Comparison of ENCODE assay signal across 8 mouse cellular contexts in the genomic region with DNA sequence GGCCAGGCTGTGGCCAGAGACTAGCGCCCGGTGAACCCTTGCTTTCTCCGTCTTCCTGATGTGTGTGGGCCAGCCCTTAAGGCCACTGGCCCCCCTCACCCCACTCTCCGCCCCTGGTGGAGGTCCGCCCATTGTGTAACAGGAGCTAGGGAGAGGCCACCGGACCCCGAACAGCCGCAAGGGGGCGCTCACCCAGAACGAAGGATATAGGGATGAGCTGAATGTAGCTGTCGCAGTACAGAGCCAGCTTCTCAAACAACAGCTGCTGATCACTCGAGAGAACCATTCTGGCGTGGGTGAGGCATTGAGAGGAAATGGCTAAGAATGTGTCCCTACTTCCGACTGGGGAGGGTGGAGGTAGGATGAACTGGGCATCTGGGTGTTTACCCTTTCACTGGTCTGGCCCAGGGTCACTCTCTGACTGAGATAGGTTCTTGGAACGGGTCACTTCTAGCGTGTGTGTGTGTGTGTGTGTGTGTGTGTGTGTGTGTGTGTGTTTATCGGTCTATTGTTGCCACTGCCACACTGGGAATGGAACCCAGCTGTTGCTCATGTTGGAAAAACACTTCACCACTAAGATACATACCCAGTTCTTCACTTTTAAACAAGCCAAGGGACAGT. TPM values are rescaled to one million over a fixed set of nuclear protein-coding genes. Genes with fewer than 3 reads are reported as not detected.
DNase-seq lines count a peak whose midpoint lies in the region; ATAC-seq and TF ChIP-seq lines count a peak whose summit lies in the region.

No protein-coding gene starts in this region.

- H3K4me1 ChIP-seq in ES-E14 (ENCODE audit: control insufficient read depth in 2 of 2, insufficient read depth in 2 of 2, low read length in 2 of 2, poor library complexity in 1 of 2), result peaks cover 2 to 3% of the 10 kb centered on the region in 2 experiments; a peak in 1 of 4 replicates
- no peaks in the 10 kb centered on the region for H3K4me1 ChIP-seq in lung, embryonic 14.5 days (ENCODE audit: insufficient read depth)

- in situ Hi-C loops in ES-E14 (cut with MboI; ENCODE audit: low sequenced_read_pairs in 2 of 2, unreplicated experiment in 2 of 2), result loop anchor here in 1 of 2 experiments (5.0 kb wide), 1 partner anchor 76 kb away; no protein-coding TSS in a partner anchor

- peak; percentile 92 for DNase-seq in ES-E14 (ENCODE audit: low read depth, low spot score)
- peak; percentile 83 for DNase-seq in cerebellum, adult 8-10 months
- DNase-seq in forelimb bud, embryonic 11.5 days (ENCODE audit: low read depth, low spot score), result peak; percentile 90
- peak; percentile 97 for DNase-seq in heart, postnatal 4 days
- DNase-seq in layer of hippocampus, adult 8-10 months (ENCODE audit: low spot score in 2 of 2), result peak; percentile 80 to 85
- DNase-seq in lung, embryonic 14.5 days, result peak; percentile 93
- peak; percentile 58 to 61 for DNase-seq in thymus, adult 18-20 months

- no peaks in the 10 kb centered on the region for H3K27me3 ChIP-seq in lung, embryonic 14.5 days (ENCODE audit: insufficient read depth, low read length)

- no peaks in the 10 kb centered on the region for H3K36me3 ChIP-seq in ES-E14 (ENCODE audit: control insufficient read depth, insufficient read depth, low read length, poor library complexity, severe bottlenecking)
- H3K36me3 ChIP-seq in lung, embryonic 14.5 days (ENCODE audit: insufficient read depth), result no peaks in the 10 kb centered on the region

- H3K4me3 ChIP-seq in ES-E14 (ENCODE audit: insufficient read depth in 1 of 2, low read depth in 1 of 2, low read length in 2 of 2, poor library complexity in 1 of 2, severe bottlenecking in 1 of 2), result peak overlapping the region; percentile 63 to 65
- H3K4me3 ChIP-seq in lung, embryonic 14.5 days (ENCODE audit: low read depth, low read length), result peak overlapping the region; percentile 7

- peak; percentile 90 for ATAC-seq in lung, embryonic 14.5 days (ENCODE audit: insufficient read depth)
- peak; percentile 50 for ATAC-seq in neutrophil, adult 5-6 weeks (ENCODE audit: extremely low read depth, insufficient number of reproducible peaks, low FRiP score, poor library complexity, severe bottlenecking)

- H3K9ac ChIP-seq in ES-E14 (ENCODE audit: insufficient read depth, low read depth, low read length, poor library complexity, severe bottlenecking), result peak overlapping the region; percentile 52
- H3K9ac ChIP-seq in lung, embryonic 14.5 days, result peak overlapping the region; percentile 30

- no peaks in the 10 kb centered on the region for H3K9me3 ChIP-seq in ES-E14 (ENCODE audit: control insufficient read depth, insufficient read depth, low read depth, low read length)
- no peaks in the 10 kb centered on the region for H3K9me3 ChIP-seq in lung, embryonic 14.5 days (ENCODE audit: low read depth, low read length)

- TF ChIP-seq CTCF in lung, embryonic 14.5 days (IDR thresholded peaks at IDR 0.05; ENCODE audit: low read depth), result peak; percentile 93

- H3K4me2 ChIP-seq in lung, embryonic 14.5 days, result peak overlapping the region; percentile 52

- WGBS in lung, embryonic 14.5 days, result 4% methylated on average over 17 of the region's 17 CpGs

- no peak overlapping the region for H3K27ac ChIP-seq in ES-E14 (ENCODE audit: insufficient read depth, low read depth, low read length, poor library complexity, severe bottlenecking)
- 0 out of 2 replicates have a peak overlapping the region, but pooled peaks have one; percentile 2 for H3K27ac ChIP-seq in lung, embryonic 14.5 days (ENCODE audit: low read depth)

TF ChIP-seq in ES-E14, 5 proteins besides CTCF, POLR2A, EP300 and RAD21:
- no peak for TF ChIP-seq ZNF384 (IDR thresholded peaks at IDR 0.05; ENCODE audit: low read depth, low read length)
- TF ChIP-seq CHD2 (IDR thresholded peaks at IDR 0.05; ENCODE audit: low read depth, low read length), result no peak
- 0 out of 2 replicates have a peak, but pooled peaks have one; percentile 11 for TF ChIP-seq ZC3H11A (IDR thresholded peaks at IDR 0.05; ENCODE audit: borderline replicate concordance, low read depth, low read length)
- no peak for TF ChIP-seq MAFK (IDR thresholded peaks at IDR 0.05; ENCODE audit: insufficient read depth, low read depth, low read length)

RNA-seq across cellular contexts. Expression of a gene that starts 8.3 kb away (rescaled TPM):
- total RNA-seq in ES-E14 (2012; rRNA removed), result 0.62 and 0.95 TPM in 2 replicates
- total RNA-seq in heart, postnatal 4 days (2021), result not detected
- total RNA-seq in layer of hippocampus, adult 8-10 months (2022), result 1 to 10 TPM in 2 of 4 experiments, under 1 TPM in 2; 0.76 to 2.1 (median 1.1) TPM
- 1.0 and 1.4 TPM in 2 replicates for polyA plus RNA-seq in lung, embryonic 14.5 days (2014; fragmentation: Nextera tagmentation; extraction: Ambion mirVana)
- total RNA-seq in neutrophil, adult 5-6 weeks (2017), result 0.23 TPM in 1 of 2 replicates, not detected in the other

RNA-seq across cellular contexts. Expression of a gene that starts 8.3 kb away (rescaled TPM):
- 3.8 and 4.0 TPM in 2 replicates for total RNA-seq in ES-E14 (2012; rRNA removed)
- 10 to 100 TPM; 12.2 to 12.5 TPM for total RNA-seq in heart, postnatal 4 days (2021)
- 10 to 100 TPM in 3 of 4 experiments, 1 to 10 TPM in 1; 9.4 to 20.4 (median 14.0) TPM for total RNA-seq in layer of hippocampus, adult 8-10 months (2022)
- polyA plus RNA-seq in lung, embryonic 14.5 days (2014; fragmentation: Nextera tagmentation; extraction: Ambion mirVana), result 30.9 and 34.0 TPM in 2 replicates
- total RNA-seq in neutrophil, adult 5-6 weeks (2017), result not detected in 2 replicates

RNA-seq across cellular contexts. Expression of a gene that starts 12.7 kb away (rescaled TPM):
- 413 and 478 TPM in 2 replicates for total RNA-seq in ES-E14 (2012; rRNA removed)
- 1,000 to 10,000 TPM; 1,376 to 1,487 TPM for total RNA-seq in heart, postnatal 4 days (2021)
- total RNA-seq in layer of hippocampus, adult 8-10 months (2022), result 1,000 to 10,000 TPM; 3,051 to 4,196 (median 3,526) TPM
- polyA plus RNA-seq in lung, embryonic 14.5 days (2014; fragmentation: Nextera tagmentation; extraction: Ambion mirVana), result 1,651 and 1,692 TPM in 2 replicates
- 1,498 and 1,634 TPM in 2 replicates for total RNA-seq in neutrophil, adult 5-6 weeks (2017)

RNA-seq across cellular contexts. Expression of a gene that starts 48.2 kb away (rescaled TPM):
- 4.0 and 7.2 TPM in 2 replicates for total RNA-seq in ES-E14 (2012; rRNA removed)
- 10 to 100 TPM; 55.6 to 55.7 TPM for total RNA-seq in heart, postnatal 4 days (2021)
- 10 to 100 TPM; 23.6 to 33.3 (median 25.8) TPM for total RNA-seq in layer of hippocampus, adult 8-10 months (2022)
- polyA plus RNA-seq in lung, embryonic 14.5 days (2014; fragmentation: Nextera tagmentation; extraction: Ambion mirVana), result 31.1 and 38.8 TPM in 2 replicates
- not detected in 2 replicates for total RNA-seq in neutrophil, adult 5-6 weeks (2017)
